Mouse (Mus musculus): ENCODE measurements around the gene Vmn1r185.

- TF ChIP-seq ZC3H11A (IDR thresholded peaks at IDR 0.05; ENCODE audit: borderline replicate concordance, low read depth, low read length) (no peak), MAFK (IDR thresholded peaks at IDR 0.05; ENCODE audit: insufficient read depth, low read depth, low read length) (no peak), CHD2 (IDR thresholded peaks at IDR 0.05; ENCODE audit: low read depth, low read length) (no peak)
Observed at GRCm38 (mm10) chr7:26589774-26590173, 28.5 kb downstream of the Vmn1r185 start.
